Mouse (Mus musculus): ENCODE measurements around the gene Phf3.

DNA sequence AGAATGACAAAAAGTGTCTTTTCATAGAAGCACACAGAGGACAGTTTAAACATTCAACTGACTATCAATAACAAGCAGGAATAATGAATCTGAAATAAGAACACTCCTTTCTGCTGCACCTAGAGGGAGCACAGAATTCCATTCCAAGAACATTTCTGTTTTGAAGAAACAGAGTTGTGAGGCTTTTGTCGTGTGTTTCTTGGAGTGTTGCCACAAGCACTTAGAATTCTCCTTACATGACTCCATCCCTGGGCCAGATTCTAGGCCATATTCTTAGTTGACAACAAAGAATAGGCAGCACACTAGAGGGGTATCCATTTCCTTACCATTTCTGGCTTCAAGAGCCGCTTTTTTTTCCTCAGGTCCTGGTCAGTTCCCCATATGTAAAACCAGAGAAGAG, 97.5 kb downstream of the Phf3 start:
- no peak for TF ChIP-seq CTCF (IDR thresholded peaks at IDR 0.05; ENCODE audit: borderline replicate concordance, insufficient read depth, low read length)
- no peak for TF ChIP-seq POLR2A (IDR thresholded peaks at IDR 0.05; ENCODE audit: low read depth, low read length)
